Mouse (Mus musculus) cerebellum, adult 2 months (tissue): Measurements from ENCODE around the gene Mxd4. TPM values are rescaled to one million over a fixed set of nuclear protein-coding genes. Genes with fewer than 3 reads are reported as not detected.

ENCODE experiments used
- DNase-seq, 2 experiments: peaks; one replicate each; pipeline ENCODE4 v3.0.0; 2021
- H3K27ac ChIP-seq: fragments of 200-500 bp; 2 replicates; pipeline ENCODE4 v1.5.1; 2012; ENCODE audit warnings: low read length, control low read depth, inconsistent platforms; ENCODE audit not compliant: insufficient read depth
- H3K27me3 ChIP-seq: fragments of 200-500 bp; 2 replicates; pipeline ENCODE4 v1.6.1; 2012; ENCODE audit warnings: inconsistent platforms, mild to moderate bottlenecking, low read length, moderate library complexity; ENCODE audit not compliant: control insufficient read depth, insufficient read depth
- H3K4me1 ChIP-seq: fragments of 200-500 bp; 2 replicates; pipeline ENCODE4 v1.6.1; 2011; ENCODE audit warnings: low read length; ENCODE audit not compliant: control insufficient read depth, insufficient read depth
- H3K4me3 ChIP-seq: fragments of 200-500 bp; replicated peaks from 2 replicates; pipeline ENCODE3; 2011; ENCODE audit warnings: mild to moderate bottlenecking, low read depth, low read length, control low read depth; ENCODE audit not compliant: insufficient read depth
- CTCF ChIP-seq: fragments of 200-500 bp; IDR thresholded peaks from 2 replicates; pipeline ENCODE4 v1.5.1; 2011; ENCODE audit warnings: low read depth, mild to moderate bottlenecking, control low read depth, low read length, moderate library complexity, borderline replicate concordance; ENCODE audit not compliant: insufficient read depth
- POLR2A ChIP-seq: fragments of 200-500 bp; IDR thresholded peaks from 2 replicates; pipeline ENCODE4 v1.6.1; 2011; ENCODE audit warnings: low read length, control low read depth, borderline replicate concordance; ENCODE audit not compliant: insufficient read depth
- WGBS: fragments of 180-500 bp; shearing (Covaris S2); methylation state at CpG from one replicate; pipeline ENCODE4 v1.1.7; 2018; 5-methylcytosine and 5-hydroxymethylcytosine counted together
- polyA plus RNA-seq: library from polyadenylated mRNA; depleted of rRNA; stranded (reverse); fragments of >200 nt; gene quantifications from 2 replicates; pipeline ENCODE4 v1.2.3, GENCODE M21; 2012

The Mxd4 gene
- polyA plus RNA-seq, 1 experiment, result 91.6 TPM

DNA sequence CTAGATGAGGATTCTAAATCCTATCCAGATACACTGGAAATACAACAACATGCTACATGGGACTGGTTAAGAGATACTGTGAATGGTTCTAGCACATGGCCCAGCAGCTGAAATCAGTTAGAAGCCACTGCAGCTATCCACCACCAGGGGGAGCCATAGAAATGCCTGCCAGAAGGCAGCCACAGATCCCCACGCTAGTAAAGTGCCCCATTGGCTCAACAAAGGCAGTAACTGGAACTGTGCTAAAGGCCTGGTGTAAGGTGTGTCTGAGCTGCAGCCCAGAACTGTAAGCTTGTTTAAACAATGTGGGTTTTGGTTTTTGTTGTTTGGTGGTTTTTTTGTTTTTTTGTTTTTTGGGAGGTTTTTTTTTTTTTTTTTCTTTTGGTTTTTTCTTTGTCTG lies 22.8 kb upstream of the Mxd4 start:
- 2% methylated on average over 1 of the region's 1 CpGs for WGBS
- TF ChIP-seq CTCF, result peak; percentile 95
- no peak for TF ChIP-seq POLR2A
- H3K27me3 ChIP-seq, result no peaks in the 10 kb centered on the region
- no peak overlapping the region for H3K4me3 ChIP-seq
- DNase-seq, result peak; percentile 80 to 81
- H3K4me1 ChIP-seq, result peaks cover 29% of the 10 kb centered on the region
- no peak overlapping the region for H3K27ac ChIP-seq

DNA sequence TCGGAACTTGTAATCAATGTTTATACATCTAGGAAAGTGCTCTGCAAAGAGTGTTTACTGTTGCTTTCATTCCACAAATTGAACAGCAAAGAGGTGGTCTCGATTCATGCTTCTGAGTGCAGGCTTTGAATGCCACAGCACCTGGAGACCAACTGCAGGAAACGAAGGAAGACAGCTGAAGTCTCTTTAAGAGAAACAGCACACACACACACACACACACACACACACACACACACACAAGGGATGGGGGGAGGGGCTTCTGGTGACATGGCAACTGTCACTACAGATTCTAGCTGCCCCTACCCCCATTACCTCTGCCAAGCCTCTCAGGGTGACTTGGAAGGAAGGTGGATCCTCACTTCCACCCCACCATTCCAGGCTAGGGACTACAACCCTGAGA lies 20.0 kb upstream of the Mxd4 start:
- TF ChIP-seq POLR2A, result no peak
- TF ChIP-seq CTCF, result no peak
- 51% methylated on average over 3 of the region's 3 CpGs for WGBS
- no peak overlapping the region for H3K27ac ChIP-seq
- peaks cover 31% of the 10 kb centered on the region for H3K4me1 ChIP-seq
- DNase-seq, result no peak
- H3K27me3 ChIP-seq, result no peaks in the 10 kb centered on the region
- no peak overlapping the region for H3K4me3 ChIP-seq

DNA sequence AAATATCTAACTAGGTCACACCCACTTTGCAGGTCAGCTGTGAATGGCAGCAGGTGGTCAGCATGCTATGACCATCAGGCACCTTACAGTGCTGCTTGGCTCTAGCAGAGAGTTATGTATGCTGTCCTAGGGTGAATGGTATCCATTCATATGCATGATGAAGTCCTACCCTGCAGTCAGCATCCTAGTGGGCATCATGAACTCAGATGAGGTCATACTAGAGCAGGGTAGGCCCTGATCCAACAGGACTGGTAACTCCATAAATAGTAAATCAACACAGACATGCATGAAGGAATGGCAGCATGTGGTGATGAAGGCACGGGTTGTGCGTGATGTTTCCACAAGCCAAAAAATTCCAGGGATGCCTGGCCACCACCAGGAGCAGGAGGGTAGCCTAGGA lies 18.3 kb upstream of the Mxd4 start:
- TF ChIP-seq POLR2A, result no peak
- no peak for TF ChIP-seq CTCF
- no peak overlapping the region for H3K4me3 ChIP-seq
- DNase-seq, result peak; percentile 58 to 77
- WGBS, result 4% methylated on average over 2 of the region's 2 CpGs
- no peaks in the 10 kb centered on the region for H3K27me3 ChIP-seq
- peak overlapping the region; percentile 22 for H3K27ac ChIP-seq
- peaks cover 40% of the 10 kb centered on the region for H3K4me1 ChIP-seq

DNA sequence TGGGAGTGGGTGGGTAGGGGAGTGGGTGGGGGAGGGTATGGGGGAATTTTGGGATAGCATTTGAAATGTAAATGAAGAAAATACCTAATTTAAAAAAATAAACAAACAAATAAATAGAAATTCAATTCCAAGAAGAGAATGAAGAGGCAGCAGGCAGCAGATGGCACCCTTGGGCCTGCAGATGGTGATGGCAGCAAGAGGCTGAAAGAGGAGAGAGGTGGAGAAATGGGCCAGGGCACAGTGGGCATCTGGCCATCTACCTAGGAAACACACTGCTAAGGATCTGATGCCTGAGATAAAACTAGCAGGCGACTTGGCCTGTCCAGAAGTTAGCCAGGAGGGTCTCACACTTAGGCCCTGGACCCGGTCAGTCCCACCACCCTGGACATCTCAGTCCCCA lies 17.4 kb upstream of the Mxd4 start:
- peak; percentile 87 to 93 for DNase-seq
- Histone ChIP-seq H3K4me3 (no peak overlapping the region), H3K4me1 (peaks cover 37% of the 10 kb centered on the region), H3K27me3 (no peaks in the 10 kb centered on the region), H3K27ac (peak overlapping the region; percentile 22; the same call in 1 of the 2 replicates)
- WGBS, result 18% methylated on average over 2 of the region's 2 CpGs
- TF ChIP-seq POLR2A (no peak), CTCF (peak; percentile 75; the same call in 1 of the 2 replicates)

DNA sequence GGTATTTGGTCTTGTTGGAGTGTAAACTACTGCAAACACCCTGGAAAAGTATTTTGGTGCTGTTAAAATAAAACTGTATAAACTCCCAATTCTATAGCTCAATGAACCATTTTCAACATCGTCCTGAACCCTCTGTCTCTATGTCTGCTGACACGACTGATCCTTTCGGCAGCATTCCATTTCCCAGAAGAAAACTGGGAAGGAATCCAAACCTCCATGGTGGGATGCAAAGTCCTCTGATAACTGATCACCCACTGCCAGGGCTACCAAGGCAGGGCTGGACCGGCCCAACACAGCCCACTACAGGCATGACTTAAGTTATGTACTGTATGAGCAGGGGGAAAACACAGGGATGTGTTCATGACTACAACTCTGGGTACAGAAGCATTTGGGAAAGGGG lies 14.5 kb upstream of the Mxd4 start:
- Histone ChIP-seq H3K4me3 (no peak overlapping the region), H3K4me1 (peaks cover 35% of the 10 kb centered on the region; the same call in 1 of the 2 replicates), H3K27ac (no peak overlapping the region), H3K27me3 (no peaks in the 10 kb centered on the region)
- no peak for DNase-seq
- WGBS, result 40% methylated on average over 4 of the region's 4 CpGs
- TF ChIP-seq POLR2A, result no peak
- no peak for TF ChIP-seq CTCF

DNA sequence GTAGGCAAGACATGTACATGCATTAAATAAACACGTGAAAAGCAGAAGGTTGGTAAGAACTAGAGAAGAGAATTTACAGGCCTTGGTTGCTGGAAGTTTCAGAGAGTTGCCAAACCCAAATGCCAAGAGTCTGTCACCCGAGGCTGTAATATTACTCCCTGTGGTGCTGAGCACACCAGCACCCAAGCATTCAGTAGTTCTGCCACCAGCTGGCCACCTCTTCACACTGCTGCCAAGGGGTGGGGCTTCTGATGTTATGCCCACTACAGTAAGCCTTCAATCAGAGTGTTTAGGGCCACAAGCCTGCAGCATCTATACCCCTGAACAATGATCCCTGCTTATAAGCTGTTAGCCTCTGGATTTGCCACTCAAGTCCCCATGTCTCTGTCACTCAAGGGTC lies 13.9 kb upstream of the Mxd4 start:
- 10% methylated on average over 2 of the region's 2 CpGs for WGBS

DNA sequence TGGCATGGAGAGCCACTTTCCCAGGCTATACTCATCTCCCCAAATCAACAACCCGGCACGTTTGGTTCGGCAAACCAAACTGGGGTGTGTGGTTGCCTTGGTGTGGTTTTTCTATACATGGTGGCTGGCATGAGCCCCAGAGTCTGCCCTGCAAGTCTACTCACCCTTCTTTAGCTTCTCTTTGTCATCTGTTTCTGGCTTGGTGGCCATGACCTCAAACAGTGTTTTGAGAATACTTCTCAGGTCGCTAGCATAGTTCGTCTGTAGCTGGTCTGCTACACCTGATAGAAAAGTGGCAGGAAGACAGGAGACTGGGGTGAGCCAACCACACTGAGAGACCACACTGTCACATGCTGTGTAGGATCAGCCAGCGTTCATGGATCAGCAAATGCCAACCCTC lies 11.1 kb upstream of the Mxd4 start:
- no peak for TF ChIP-seq POLR2A
- no peak for TF ChIP-seq CTCF
- WGBS, result 82% methylated on average over 6 of the region's 6 CpGs
- H3K4me3 ChIP-seq, result no peak overlapping the region
- DNase-seq, result no peak
- H3K27me3 ChIP-seq, result no peaks in the 10 kb centered on the region
- H3K4me1 ChIP-seq, result peaks cover 25% of the 10 kb centered on the region; the same call in 1 of the 2 replicates
- H3K27ac ChIP-seq, result no peak overlapping the region

More for the DNA sequence above, 13.9 kb upstream of the Mxd4 start:
- Histone ChIP-seq H3K27ac (no peak overlapping the region), H3K27me3 (no peaks in the 10 kb centered on the region), H3K4me3 (no peak overlapping the region), H3K4me1 (peaks cover 35% of the 10 kb centered on the region; the same call in 1 of the 2 replicates)
- TF ChIP-seq POLR2A (no peak), CTCF (no peak)
- DNase-seq, result no peak

DNA sequence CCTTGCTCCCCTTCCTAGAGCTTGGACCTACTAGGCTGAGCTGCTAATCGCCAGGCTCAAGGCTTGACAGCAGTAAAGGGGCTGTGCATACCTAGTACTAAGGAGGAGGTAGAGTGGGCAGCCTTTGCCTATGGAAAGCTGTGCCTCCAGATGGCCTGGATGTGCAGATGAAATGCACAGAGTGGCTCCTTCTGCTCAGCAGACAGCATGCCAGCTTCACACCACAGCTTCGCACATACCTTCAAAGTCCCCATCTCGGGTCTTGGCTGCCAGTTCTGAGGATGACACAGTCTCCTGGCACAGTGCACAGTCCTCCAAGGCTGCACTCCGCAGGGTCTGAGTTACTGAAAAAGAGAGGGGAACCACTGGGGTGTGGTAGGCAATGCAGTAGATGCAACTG lies 9.7 kb upstream of the Mxd4 start:
- peak overlapping the region; percentile 43 for H3K27ac ChIP-seq
- WGBS, result 11% methylated on average over 4 of the region's 4 CpGs
- TF ChIP-seq POLR2A, result no peak
- no peak for TF ChIP-seq CTCF

More for the DNA sequence above, 9.7 kb upstream of the Mxd4 start:
- peak; percentile 66 to 74 for DNase-seq
- H3K4me3 ChIP-seq, result no peak overlapping the region
- no peaks in the 10 kb centered on the region for H3K27me3 ChIP-seq
- peaks cover 23% of the 10 kb centered on the region; the same call in 1 of the 2 replicates for H3K4me1 ChIP-seq
